Mouse (Mus musculus) kidney, postnatal 0 days (tissue): ENCODE measurements at regions not wholly inside any gene's neighbourhood (a gene's known extent, or its start where the extent isn't known, plus 50 kb on each side); places are given as distances from the start of the nearest gene placed in this dataset.

ENCODE experiments used
- ATAC-seq: fragments of 200-750 bp; cut with Nextera tagmentation; replicated peaks from 2 replicates; pipeline ENCODE4 v1.8.0; 2017; ENCODE audit warnings: low read depth, moderate number of reproducible peaks, moderate TSS enrichment, moderate library complexity; ENCODE audit not compliant: low FRiP score
- DNase-seq: peaks from one replicate; pipeline ENCODE4 v3.0.0-alpha.2; 2016; ENCODE audit warnings: low spot score
- H3K27ac ChIP-seq: fragments of 300-500 bp; sonication (generic); 2 replicates; pipeline ENCODE4 v1.5.1; 2014; ENCODE audit warnings: mild to moderate bottlenecking
- H3K27me3 ChIP-seq: fragments of 300-500 bp; sonication (generic); 2 replicates; pipeline ENCODE4 v1.6.1; 2014; ENCODE audit warnings: low read length, mixed read lengths; ENCODE audit not compliant: insufficient read depth
- H3K36me3 ChIP-seq: fragments of 300-500 bp; sonication (generic); 2 replicates; pipeline ENCODE4 v1.6.1; 2014; ENCODE audit warnings: low read length, mixed read lengths; ENCODE audit not compliant: insufficient read depth
- H3K4me1 ChIP-seq: fragments of 300-500 bp; sonication (generic); replicated peaks from 2 replicates; pipeline ENCODE4 v1.6.1; 2014; ENCODE audit warnings: antibody characterized with exemption, low read length, mixed read lengths; ENCODE audit not compliant: insufficient read depth
- H3K4me2 ChIP-seq: fragments of 300-500 bp; sonication (generic); 2 replicates; pipeline ENCODE4 v1.6.1; 2014; ENCODE audit warnings: mild to moderate bottlenecking, low read length, moderate library complexity, mixed read lengths
- H3K4me3 ChIP-seq: fragments of 300-500 bp; sonication (generic); replicated peaks from 2 replicates; pipeline ENCODE4 v1.5.1; 2014; ENCODE audit warnings: low read depth, low read length
- H3K9ac ChIP-seq: fragments of 300-500 bp; sonication (generic); 2 replicates; pipeline ENCODE4 v1.6.1; 2014; ENCODE audit warnings: low read depth, low read length
- H3K9me3 ChIP-seq: fragments of 300-500 bp; sonication (generic); replicated peaks from 2 replicates; pipeline ENCODE4 v1.6.1; 2016; ENCODE audit warnings: low read length, inconsistent platforms, mixed read lengths
- CTCF ChIP-seq: IDR thresholded peaks from 2 replicates; pipeline ENCODE4 v1.5.1; 2016; ENCODE audit warnings: antibody characterized with exemption, low read depth, mild to moderate bottlenecking, moderate library complexity
- WGBS: fragments of 180-500 bp; shearing (Covaris S2); extraction: QIAGEN DNeasy Blood & Tissue Kit; methylation state at CpG from one replicate; pipeline ENCODE4 v1.1.7; 2014; 5-methylcytosine and 5-hydroxymethylcytosine counted together

- no peak for TF ChIP-seq CTCF
- 68% methylated on average over 3 of the region's 3 CpGs for WGBS
- Histone ChIP-seq H3K9ac (no peak overlapping the region), H3K4me3 (no peak overlapping the region), H3K27me3 (no peaks in the 10 kb centered on the region), H3K4me1 (no peaks in the 10 kb centered on the region), H3K4me2 (no peak overlapping the region), H3K27ac (no peak overlapping the region), H3K9me3 (no peaks in the 10 kb centered on the region), H3K36me3 (no peaks in the 10 kb centered on the region)
- ATAC-seq (no peak), DNase-seq (peak; percentile 28)
Observed at GRCm38 (mm10) chr3:119987245-119987852, 203.1 kb upstream of the Ptbp2 start.

- 100% methylated on average over 1 of the region's 1 CpGs for WGBS
- H3K4me3 ChIP-seq = no peak overlapping the region
- H3K36me3 ChIP-seq = no peaks in the 10 kb centered on the region
- H3K4me2 ChIP-seq = no peak overlapping the region
- ATAC-seq (no peak), DNase-seq (no peak)
- no peaks in the 10 kb centered on the region for H3K4me1 ChIP-seq
- H3K9ac ChIP-seq = no peak overlapping the region
- TF ChIP-seq CTCF = no peak
- no peaks in the 10 kb centered on the region for H3K27me3 ChIP-seq
- no peaks in the 10 kb centered on the region for H3K9me3 ChIP-seq
- no peak overlapping the region for H3K27ac ChIP-seq
Observed at GRCm38 (mm10) chr3:119977349-119977748, 193.1 kb upstream of the Ptbp2 start.

- no peak overlapping the region for H3K27ac ChIP-seq
- DNase-seq = no peak
- no peak for ATAC-seq
- TF ChIP-seq CTCF = no peak
- H3K9ac ChIP-seq = no peak overlapping the region
- no peak overlapping the region for H3K4me3 ChIP-seq
- H3K4me2 ChIP-seq = no peak overlapping the region
- no peaks in the 10 kb centered on the region for H3K4me1 ChIP-seq
- H3K36me3 ChIP-seq = no peaks in the 10 kb centered on the region
- no peaks in the 10 kb centered on the region for H3K9me3 ChIP-seq
- no peaks in the 10 kb centered on the region for H3K27me3 ChIP-seq
- WGBS = 87% methylated on average over 3 of the region's 3 CpGs
Observed at GRCm38 (mm10) chr3:119976363-119976762, 192.1 kb upstream of the Ptbp2 start.

- Histone ChIP-seq H3K4me1 (no peaks in the 10 kb centered on the region), H3K27ac (no peak overlapping the region), H3K27me3 (no peaks in the 10 kb centered on the region), H3K4me3 (no peak overlapping the region), H3K9me3 (no peaks in the 10 kb centered on the region), H3K36me3 (no peaks in the 10 kb centered on the region), H3K4me2 (no peak overlapping the region), H3K9ac (no peak overlapping the region)
- TF ChIP-seq CTCF = no peak
- 49% methylated on average over 5 of the region's 5 CpGs for WGBS
- ATAC-seq (no peak), DNase-seq (no peak)
Observed at GRCm38 (mm10) chr3:119958799-119959467, 174.7 kb upstream of the Ptbp2 start.

GRCm38 (mm10) chr3:119957529-119957928 is 173.3 kb upstream of the Ptbp2 start:
- DNase-seq = no peak
- Histone ChIP-seq H3K4me3 (no peak overlapping the region), H3K36me3 (no peaks in the 10 kb centered on the region), H3K9ac (no peak overlapping the region), H3K4me1 (no peaks in the 10 kb centered on the region), H3K27ac (no peak overlapping the region), H3K9me3 (no peaks in the 10 kb centered on the region), H3K4me2 (no peak overlapping the region), H3K27me3 (no peaks in the 10 kb centered on the region)
- 86% methylated on average over 8 of the region's 8 CpGs for WGBS
- no peak for TF ChIP-seq CTCF
- no peak for ATAC-seq

- TF ChIP-seq CTCF = no peak
- WGBS = 62% methylated on average over 7 of the region's 7 CpGs
- Histone ChIP-seq H3K9ac (no peak overlapping the region), H3K27me3 (no peaks in the 10 kb centered on the region), H3K27ac (no peak overlapping the region), H3K36me3 (no peaks in the 10 kb centered on the region), H3K4me1 (no peaks in the 10 kb centered on the region), H3K4me3 (no peak overlapping the region), H3K4me2 (no peak overlapping the region), H3K9me3 (no peaks in the 10 kb centered on the region)
- DNase-seq (no peak), ATAC-seq (no peak)
Observed at GRCm38 (mm10) chr3:119955745-119956615, 171.7 kb upstream of the Ptbp2 start.
